In the genomic region with DNA sequence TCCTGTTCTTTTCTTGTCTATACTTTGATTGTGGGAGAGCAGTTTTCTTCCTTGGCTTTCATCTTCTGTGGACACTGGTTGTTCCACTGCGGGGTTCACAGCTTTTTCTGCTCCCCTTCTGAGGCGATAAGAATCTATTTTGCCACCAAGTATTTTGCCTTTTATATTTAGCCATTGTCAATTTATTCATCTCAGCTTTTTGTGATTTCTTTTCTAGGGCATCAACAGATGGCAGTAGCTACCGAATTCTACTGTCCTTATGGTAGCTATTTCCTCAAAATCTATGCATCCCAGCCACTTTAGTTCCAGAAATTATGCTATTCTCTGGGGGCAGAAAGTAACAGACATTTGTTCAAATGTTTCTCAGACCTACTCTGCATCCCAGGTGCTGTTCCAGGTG, we compare ENCODE assay signal across 20 mouse cellular contexts. TPM values are rescaled to one million over a fixed set of nuclear protein-coding genes. Genes with fewer than 3 reads are reported as not detected.
"Had no signal": no experiment of that assay in that cellular context is flagged by ENCODE, and none has a peak within 500 bp of the region (broad histone marks: within the 10 kb centered on the region; RNA-seq: fewer than 3 reads in every experiment).

No protein-coding gene starts in this region.

- DNase-seq: kidney, adult 11 months; kidney, adult 9 months; kidney, postnatal 10 days; kidney, postnatal 4 days; layer of hippocampus, postnatal 36 days; left cerebral cortex, postnatal 4 days; lung, adult 18-20 months; thymus, postnatal 4 days had no signal

- H3K4me2 ChIP-seq: limb, embryonic 13.5 days; midbrain, embryonic 12.5 days; neural tube, embryonic 15.5 days; stomach, embryonic 15.5 days had no signal

- H3K27ac ChIP-seq: limb, embryonic 13.5 days; liver, embryonic 14.5 days; midbrain, embryonic 12.5 days; neural tube, embryonic 15.5 days; stomach, embryonic 15.5 days had no signal

- H3K9me3 ChIP-seq: limb, embryonic 13.5 days; midbrain, embryonic 12.5 days; neural tube, embryonic 15.5 days; stomach, embryonic 15.5 days had no signal

- H3K9ac ChIP-seq: limb, embryonic 13.5 days; liver, embryonic 14.5 days; midbrain, embryonic 12.5 days; neural tube, embryonic 15.5 days; stomach, embryonic 15.5 days had no signal

- H3K36me3 ChIP-seq: limb, embryonic 13.5 days; midbrain, embryonic 12.5 days; neural tube, embryonic 15.5 days; stomach, embryonic 15.5 days had no signal

- H3K27me3 ChIP-seq: limb, embryonic 13.5 days; midbrain, embryonic 12.5 days; neural tube, embryonic 15.5 days; stomach, embryonic 15.5 days had no signal

- H3K4me1 ChIP-seq: limb, embryonic 13.5 days; midbrain, embryonic 12.5 days; neural tube, embryonic 15.5 days; stomach, embryonic 15.5 days had no signal

- H3K4me3 ChIP-seq: limb, embryonic 13.5 days; midbrain, embryonic 12.5 days; myocyte; neural tube, embryonic 15.5 days; stomach, embryonic 15.5 days had no signal

RNA-seq across cellular contexts. Expression of a gene that starts 10.4 kb away (rescaled TPM):
- total RNA-seq: layer of hippocampus, adult 8-10 months; layer of hippocampus, postnatal 36 days; left cerebral cortex, postnatal 4 days; liver, adult 2 months; megakaryocyte-erythroid progenitor cell, adult 5-6 weeks had no signal
- polyA plus RNA-seq: limb, embryonic 13.5 days; liver, adult 2 months; liver, embryonic 14.5 days; lung, embryonic 16.5 days; midbrain, embryonic 12.5 days; myocyte; neural tube, embryonic 11.5 days; neural tube, embryonic 15.5 days; spleen, adult 2 months; stomach, embryonic 15.5 days had no signal
